Mouse (Mus musculus): ENCODE results near the gene Accs. TPM values are rescaled to one million over a fixed set of nuclear protein-coding genes. Genes with fewer than 3 reads are reported as not detected.
A peak's percentile ranks its signal among the peaks of the same experiment; 100 is the strongest.

The Accs gene
- total RNA-seq, 4 experiments from 2014 or later = 3.9 to 5.7 (median 4.5) TPM

GRCm38 (mm10) chr2:93858845-93859244, 9.1 kb upstream of the Accs start:
- DNase-seq (ENCODE audit: low spot score in 2 of 2) = no peak

- DNase-seq (ENCODE audit: low spot score in 2 of 2) = no peak
Measured at GRCm38 (mm10) chr2:93851303-93851702, 1.6 kb upstream of the Accs start.

GRCm38 (mm10) chr2:93850317-93850944, 688 bp upstream of the Accs start:
- no peak for DNase-seq (ENCODE audit: low spot score in 2 of 2)

GRCm38 (mm10) chr2:93841349-93841748, 8.4 kb downstream of the Accs start:
- no peak for DNase-seq (ENCODE audit: low spot score in 2 of 2)

GRCm38 (mm10) chr2:93840109-93840508, 9.6 kb downstream of the Accs start:
- no peak for DNase-seq (ENCODE audit: low spot score in 2 of 2)

GRCm38 (mm10) chr2:93838931-93839330, 10.8 kb downstream of the Accs start:
- DNase-seq (ENCODE audit: low spot score in 2 of 2) = no peak

GRCm38 (mm10) chr2:93836232-93836785, 13.4 kb downstream of the Accs start:
- DNase-seq (ENCODE audit: low spot score in 2 of 2) = no peak

- no peak for DNase-seq (ENCODE audit: low spot score in 2 of 2)
Measured at GRCm38 (mm10) chr2:93835596-93835995, 14.1 kb downstream of the Accs start.

GRCm38 (mm10) chr2:93823519-93823918, 26.2 kb downstream of the Accs start:
- DNase-seq (ENCODE audit: low spot score in 2 of 2) = no peak

- DNase-seq (ENCODE audit: low spot score in 2 of 2) = peak; percentile 70 to 77
Measured at GRCm38 (mm10) chr2:93822045-93822749, 27.5 kb downstream of the Accs start, which contains the start of gene Ext2. Ext2 (minus strand) TSS chr2:93822568.

- DNase-seq (ENCODE audit: low spot score in 2 of 2) = no peak
Measured at GRCm38 (mm10) chr2:93817791-93818190, 32.0 kb downstream of the Accs start.

- no peak for DNase-seq (ENCODE audit: low spot score in 2 of 2)
Measured at GRCm38 (mm10) chr2:93813343-93813742, 36.4 kb downstream of the Accs start.

- DNase-seq (ENCODE audit: low spot score in 2 of 2) = no peak
Measured at GRCm38 (mm10) chr2:93811812-93812211, 37.9 kb downstream of the Accs start.

- no peak for DNase-seq (ENCODE audit: low spot score in 2 of 2)
Measured at GRCm38 (mm10) chr2:93809931-93810330, 39.8 kb downstream of the Accs start.

- no peak for DNase-seq (ENCODE audit: low spot score in 2 of 2)
Measured at GRCm38 (mm10) chr2:93808071-93808470, 41.7 kb downstream of the Accs start.

- DNase-seq (ENCODE audit: low spot score in 2 of 2) = no peak
Measured at GRCm38 (mm10) chr2:93807440-93807839, 42.3 kb downstream of the Accs start.

- no peak for DNase-seq (ENCODE audit: low spot score in 2 of 2)
Measured at GRCm38 (mm10) chr2:93806487-93807201, 43.1 kb downstream of the Accs start.

- DNase-seq (ENCODE audit: low spot score in 2 of 2) = no peak
Measured at GRCm38 (mm10) chr2:93805523-93805922, 44.2 kb downstream of the Accs start.

- DNase-seq (ENCODE audit: low spot score in 2 of 2) = no peak
Measured at GRCm38 (mm10) chr2:93805066-93805465, 44.7 kb downstream of the Accs start.

GRCm38 (mm10) chr2:93802947-93803346, 46.8 kb downstream of the Accs start:
- no peak for DNase-seq (ENCODE audit: low spot score in 2 of 2)

- no peak for DNase-seq (ENCODE audit: low spot score in 2 of 2)
Measured at GRCm38 (mm10) chr2:93801097-93801496, 48.6 kb downstream of the Accs start.

GRCm38 (mm10) chr2:93797162-93797795, 52.5 kb downstream of the Accs start:
- DNase-seq (ENCODE audit: low spot score in 2 of 2) = no peak

Data from left cerebral cortex, adult 8-10 months (tissue).